In the genomic region with DNA sequence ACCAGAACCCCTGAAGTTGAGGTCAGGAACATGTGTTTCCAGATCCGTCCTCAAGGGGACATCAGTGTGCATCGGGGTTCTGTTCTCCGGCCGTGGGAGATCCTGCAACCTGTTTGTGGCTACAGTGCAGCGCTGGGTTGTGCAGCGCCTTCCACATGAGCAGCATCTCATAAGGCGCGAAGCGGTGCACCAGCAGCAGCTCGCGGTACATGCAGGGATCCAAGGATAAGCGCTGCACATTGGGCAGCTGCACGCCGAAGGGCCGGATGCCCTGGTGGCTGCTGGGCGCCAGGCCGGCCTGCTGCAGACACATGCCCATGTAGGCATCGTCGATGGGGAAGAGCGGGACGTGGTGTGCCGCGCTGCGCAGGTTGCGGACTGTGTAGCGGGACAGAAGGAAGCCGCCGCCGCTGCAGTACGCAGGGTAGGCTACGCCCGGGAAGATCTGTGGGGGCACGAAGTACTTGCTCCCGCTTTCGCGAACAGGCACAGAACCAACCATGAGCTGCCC, we compare ENCODE assay signal across 8 mouse cellular contexts. TPM values are rescaled to one million over a fixed set of nuclear protein-coding genes. Genes with fewer than 3 reads are reported as not detected.
A peak's percentile ranks its signal among the peaks of the same experiment; 100 is the strongest.
DNase-seq lines count a peak whose midpoint lies in the region; ATAC-seq and TF ChIP-seq lines count a peak whose summit lies in the region.

No protein-coding gene starts in this region.

- no peak overlapping the region for H3K9ac ChIP-seq in limb, embryonic 15.5 days
- peak overlapping the region; percentile 29 for H3K9ac ChIP-seq in midbrain, postnatal 0 days (replicated peaks; ENCODE audit: low read length, poor library complexity, severe bottlenecking)

- peak; percentile 67 for TF ChIP-seq CTCF in midbrain, postnatal 0 days (IDR thresholded peaks at IDR 0.05)

- H3K9me3 ChIP-seq in limb, embryonic 15.5 days, result no peaks in the 10 kb centered on the region
- H3K9me3 ChIP-seq in midbrain, postnatal 0 days (ENCODE audit: low read length), result no peaks in the 10 kb centered on the region

- H3K36me3 ChIP-seq in limb, embryonic 15.5 days, result no peaks in the 10 kb centered on the region
- H3K36me3 ChIP-seq in midbrain, postnatal 0 days (ENCODE audit: insufficient read depth, low read length), result no peaks in the 10 kb centered on the region

- WGBS in limb, embryonic 15.5 days, result 7% methylated on average over 36 of the region's 36 CpGs
- WGBS in midbrain, postnatal 0 days, result 2% methylated on average over 36 of the region's 36 CpGs

- peaks cover 58% of the 10 kb centered on the region for H3K27me3 ChIP-seq in limb, embryonic 15.5 days
- H3K27me3 ChIP-seq in midbrain, postnatal 0 days (ENCODE audit: insufficient read depth, low read length), result peaks cover 42% of the 10 kb centered on the region

- ATAC-seq in common myeloid progenitor, adult 5-6 weeks (replicated peaks; ENCODE audit: low read depth, poor library complexity, severe bottlenecking), result peak; percentile 67
- no peak for ATAC-seq in limb, embryonic 15.5 days (ENCODE audit: insufficient number of reproducible peaks, low FRiP score, low TSS enrichment, low read depth)
- peak; percentile 73 for ATAC-seq in midbrain, postnatal 0 days (ENCODE audit: low FRiP score)

- DNase-seq in frontal cortex, postnatal 36 days (ENCODE audit: low spot score in 2 of 2), result peak; percentile 13 to 20
- no peak for DNase-seq in frontal cortex, postnatal 10 days (ENCODE audit: low spot score in 2 of 2)
- DNase-seq in CD8-positive naive resting alpha-beta T cell, adult 2 months (ENCODE audit: low read depth in 2 of 2, low spot score in 2 of 2), result peak; percentile 16 to 35
- DNase-seq in heart, postnatal 4 days, result peak; percentile 26
- DNase-seq in midbrain, postnatal 0 days (ENCODE audit: low spot score), result peak; percentile 60
- DNase-seq in urinary bladder, adult 2 months (ENCODE audit: low spot score), result no peak

- no peak overlapping the region for H3K27ac ChIP-seq in limb, embryonic 15.5 days
- no peak overlapping the region for H3K27ac ChIP-seq in midbrain, postnatal 0 days (ENCODE audit: low read depth, low read length)

- peaks cover 15% of the 10 kb centered on the region for H3K4me1 ChIP-seq in limb, embryonic 15.5 days
- H3K4me1 ChIP-seq in midbrain, postnatal 0 days (ENCODE audit: insufficient read depth, low read length), result 0 out of 2 replicates have a peak, but pooled peaks cover 7% of the 10 kb centered on the region

- H3K4me3 ChIP-seq in limb, embryonic 15.5 days, result peak overlapping the region; percentile 35
- H3K4me3 ChIP-seq in midbrain, postnatal 0 days (ENCODE audit: low read depth, low read length), result peak overlapping the region; percentile 40

- H3K4me2 ChIP-seq in limb, embryonic 15.5 days, result peak overlapping the region; percentile 60
- H3K4me2 ChIP-seq in midbrain, postnatal 0 days (ENCODE audit: low read depth, low read length, poor library complexity, severe bottlenecking), result peak overlapping the region; percentile 85

RNA-seq across cellular contexts. Expression of gene B3gnt6, which starts 5.7 kb away (rescaled TPM):
- total RNA-seq in common myeloid progenitor, adult 5-6 weeks (2017), result 0.87 TPM in 1 of 2 replicates, not detected in the other
- total RNA-seq in heart, postnatal 4 days (2021), result not detected
- polyA plus RNA-seq in limb, embryonic 15.5 days (2015; fragmentation: Nextera tagmentation; extraction: Ambion mirVana), result 0.16 TPM in 1 of 2 replicates, not detected in the other
- 1.5 and 2.0 TPM in 2 replicates for total RNA-seq in midbrain, postnatal 0 days (2014; rRNA removed)
- polyA plus RNA-seq in midbrain, postnatal 0 days (2015; fragmentation: Nextera tagmentation; extraction: Ambion mirVana), result 1.3 TPM in 2 replicates
- 0.32 and 0.46 TPM in 2 replicates for polyA plus RNA-seq in urinary bladder, adult 2 months (2012; rRNA removed)

RNA-seq across cellular contexts. Expression of gene Capn5, which starts 15.5 kb away (rescaled TPM):
- total RNA-seq in common myeloid progenitor, adult 5-6 weeks (2017), result 10.6 and 15.1 TPM in 2 replicates
- total RNA-seq in heart, postnatal 4 days (2021), result 1 to 10 TPM; 2.0 to 2.2 TPM
- polyA plus RNA-seq in limb, embryonic 15.5 days (2015; fragmentation: Nextera tagmentation; extraction: Ambion mirVana), result 10.1 and 11.5 TPM in 2 replicates
- total RNA-seq in midbrain, postnatal 0 days (2014; rRNA removed), result 40.0 and 51.9 TPM in 2 replicates
- polyA plus RNA-seq in midbrain, postnatal 0 days (2015; fragmentation: Nextera tagmentation; extraction: Ambion mirVana), result 20.7 and 20.9 TPM in 2 replicates
- polyA plus RNA-seq in urinary bladder, adult 2 months (2012; rRNA removed), result 71.4 and 76.6 TPM in 2 replicates

RNA-seq across cellular contexts. Expression of gene Omp, which starts 48.3 kb away (rescaled TPM):
- total RNA-seq in common myeloid progenitor, adult 5-6 weeks (2017), result 0.23 TPM in 1 of 2 replicates, not detected in the other
- under 1 TPM in 1 of 2 experiments, not detected in 1; 0.11 TPM for total RNA-seq in heart, postnatal 4 days (2021)
- 0.18 and 0.45 TPM in 2 replicates for polyA plus RNA-seq in limb, embryonic 15.5 days (2015; fragmentation: Nextera tagmentation; extraction: Ambion mirVana)
- total RNA-seq in midbrain, postnatal 0 days (2014; rRNA removed), result 0.55 and 0.57 TPM in 2 replicates
- polyA plus RNA-seq in midbrain, postnatal 0 days (2015; fragmentation: Nextera tagmentation; extraction: Ambion mirVana), result 0.22 and 0.46 TPM in 2 replicates
- polyA plus RNA-seq in urinary bladder, adult 2 months (2012; rRNA removed), result 1.7 and 2.2 TPM in 2 replicates

Comparison
In these comparisons a context has a peak if more than half of its experiments do, and no peak if none do; other contexts are left out.
1. DNase-seq: peak in frontal cortex, postnatal 36 days (2 of 2), CD8-positive naive resting alpha-beta T cell, adult 2 months (2 of 2), heart, postnatal 4 days (single experiment) and midbrain, postnatal 0 days (single experiment); none in frontal cortex, postnatal 10 days (0 of 2) and urinary bladder, adult 2 months (single experiment).